Mouse (Mus musculus): ENCODE data around the gene Olfr1148. TPM values are rescaled to one million over a fixed set of nuclear protein-coding genes. Genes with fewer than 3 reads are reported as not detected.

Olfr1148 gene
- total RNA-seq (2021) = not detected
- long read RNA-seq, experiment 1 = 0 reads
- long read RNA-seq, experiment 2 = 0 reads

DNA sequence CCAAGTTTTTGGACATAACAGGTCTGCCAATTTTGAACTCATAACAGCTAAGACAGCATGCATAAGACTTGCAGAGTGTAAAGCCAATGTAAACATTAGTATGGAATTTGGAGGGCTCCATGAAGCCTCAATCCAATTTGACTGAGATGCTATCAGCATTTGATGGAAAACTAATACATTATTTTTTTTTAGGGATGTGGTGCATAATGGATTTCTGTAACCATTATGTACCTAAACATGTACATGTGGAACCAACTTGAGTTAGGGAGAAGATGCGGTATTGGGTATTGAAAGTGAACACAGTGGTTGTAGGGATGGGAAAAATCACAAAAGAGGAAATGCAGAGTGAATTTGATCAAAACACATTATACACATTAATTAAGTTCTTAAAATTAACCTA lies at the start of gene Olfr1148:
Gene Olfr1148, plus strand, starts transcription at position 301 of the 400 bp plus-strand sequence.
- DNase-seq = no peak

DNA sequence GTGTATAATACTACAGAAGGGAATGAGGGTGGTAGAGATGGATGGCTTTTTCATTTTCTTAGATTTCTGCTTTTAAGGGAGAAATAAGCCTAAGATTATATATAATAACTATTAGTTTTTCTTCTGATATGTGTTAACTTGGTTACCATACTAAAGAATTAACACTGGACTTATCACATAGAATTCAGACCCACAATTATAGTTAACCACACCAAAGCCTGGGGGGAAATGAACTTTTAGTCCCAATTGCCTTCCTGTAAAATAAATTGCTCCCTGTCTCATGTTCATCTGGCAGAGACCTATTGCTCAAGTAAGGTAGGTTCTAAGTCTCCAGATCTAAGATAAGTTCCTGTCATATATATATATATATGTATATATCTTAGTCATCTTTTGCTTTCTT lies 30.0 kb upstream of the Olfr1148 start, which contains the start of gene Olfr1143:
Gene Olfr1143, plus strand, starts transcription at position 301 of the 400 bp plus-strand sequence.
- DNase-seq = no peak

DNA sequence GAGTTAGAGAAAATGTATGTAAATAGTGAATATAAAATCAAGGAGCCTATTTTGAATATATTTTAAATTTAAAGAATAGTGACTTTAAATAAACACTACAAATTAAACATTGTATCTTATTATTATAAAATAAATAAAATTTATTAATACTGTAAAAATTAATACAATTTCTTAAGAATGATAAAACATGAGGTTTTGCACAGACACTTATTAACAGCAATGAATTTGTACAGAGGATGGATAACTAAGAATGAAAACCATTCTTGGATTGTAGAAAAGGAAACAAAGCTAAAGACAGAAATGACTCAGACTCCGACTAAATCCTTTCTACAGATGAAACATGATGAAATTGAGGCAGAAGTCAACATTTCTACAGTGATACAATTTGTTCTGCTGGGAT lies 20.8 kb upstream of the Olfr1148 start, which contains the start of gene Olfr1145:
Gene Olfr1145, plus strand, starts transcription at position 301 of the 400 bp plus-strand sequence.
- DNase-seq = no peak

DNA sequence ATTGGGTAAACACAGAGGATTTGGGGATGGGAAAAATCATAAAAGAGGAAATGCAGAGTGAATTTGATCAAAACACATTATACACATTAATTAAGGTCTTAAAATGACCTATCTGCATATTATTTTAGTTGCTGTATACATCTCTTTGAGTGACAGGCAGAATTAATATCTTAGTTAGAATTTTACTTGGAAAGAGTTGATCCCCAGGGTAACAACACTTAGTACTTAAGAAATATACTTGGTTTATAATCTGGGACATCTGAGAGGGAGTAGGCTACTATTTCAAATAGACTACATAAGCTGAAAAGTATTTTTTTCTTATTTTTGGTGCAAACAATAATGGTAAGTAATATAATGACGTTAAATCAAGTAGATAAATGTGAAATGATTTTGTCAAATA lies 13.4 kb downstream of the Olfr1148 start, which contains the start of gene Olfr1150-ps1:
Gene Olfr1150-ps1, plus strand, starts transcription at position 301 of the 400 bp plus-strand sequence.
- DNase-seq = no peak

DNA sequence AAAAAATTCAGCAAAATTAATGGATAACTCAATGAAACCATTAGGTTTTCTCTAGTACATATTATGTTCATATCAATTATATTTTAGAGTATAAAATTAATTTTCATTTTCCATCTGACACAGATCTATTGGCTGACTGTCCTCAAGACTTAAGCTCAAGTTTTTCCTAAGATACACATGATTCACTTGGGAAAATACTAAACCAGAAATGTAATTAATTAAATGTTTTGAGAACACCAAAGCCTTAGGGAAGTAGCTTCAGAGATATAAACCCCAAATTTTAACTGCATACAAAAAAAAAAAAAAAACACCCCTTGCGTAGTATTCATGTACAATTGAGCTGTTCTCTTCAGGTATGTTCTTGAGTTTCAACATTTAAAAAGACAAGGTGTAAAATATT lies 25.2 kb downstream of the Olfr1148 start, which contains the start of gene Olfr1151:
Gene Olfr1151, plus strand, starts transcription at position 301 of the 400 bp plus-strand sequence.
- no peak for DNase-seq

DNA sequence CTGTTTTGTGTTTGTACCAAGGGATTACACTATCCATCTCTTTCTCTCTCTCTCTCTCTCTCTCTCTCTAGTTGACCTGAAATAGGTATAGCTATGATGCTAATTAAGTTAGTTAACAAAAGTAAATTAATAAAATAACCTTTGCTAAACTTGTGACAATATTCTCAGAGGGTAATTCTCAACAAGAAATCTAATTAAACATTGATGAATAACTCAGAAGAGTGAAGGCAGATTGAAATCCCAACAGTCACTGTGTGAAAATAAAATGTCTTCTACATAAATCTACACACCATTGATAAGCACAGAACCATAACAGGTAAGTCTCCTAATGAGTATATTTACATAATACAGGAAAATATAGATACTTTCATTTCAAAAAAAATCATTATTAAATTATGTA lies 35.9 kb downstream of the Olfr1148 start, which contains the start of gene Olfr1152:
Gene Olfr1152, plus strand, starts transcription at position 301 of the 400 bp plus-strand sequence.
- DNase-seq = no peak

Other genes with a start within 250 kb of the Olfr1148 start
- not detected for gene Olfr1130, start 224.3 kb upstream of the Olfr1148 start, total RNA-seq (2021)
- not detected for gene Olfr1131, start 203.4 kb upstream of the Olfr1148 start, total RNA-seq (2021)
- gene Olfr1132, start 193.0 kb upstream of the Olfr1148 start, total RNA-seq (2021) = not detected
- not detected for gene Olfr1133, start 183.2 kb upstream of the Olfr1148 start, total RNA-seq (2021)
- gene Olfr1134, start 172.1 kb upstream of the Olfr1148 start, total RNA-seq (2021) = not detected
- gene Olfr1135, start 156.9 kb upstream of the Olfr1148 start, total RNA-seq (2021) = not detected
- gene Olfr1136, start 136.6 kb upstream of the Olfr1148 start, total RNA-seq (2021) = not detected
- gene Olfr1137, start 117.4 kb upstream of the Olfr1148 start, total RNA-seq (2021) = not detected
- gene Olfr1138, start 90.6 kb upstream of the Olfr1148 start, total RNA-seq (2021) = not detected
- gene Olfr1140, start 86.8 kb upstream of the Olfr1148 start, total RNA-seq (2021) = not detected
- not detected for gene Olfr1141, start 76.5 kb upstream of the Olfr1148 start, total RNA-seq (2021)
- not detected for gene Olfr152, start 51.0 kb upstream of the Olfr1148 start, total RNA-seq (2021)
- gene Olfr1143, start 29.9 kb upstream of the Olfr1148 start, total RNA-seq (2021) = not detected
- not detected for gene Olfr1145, start 20.7 kb upstream of the Olfr1148 start, total RNA-seq (2021)
- gene Olfr1150-ps1, start 13.5 kb downstream of the Olfr1148 start, total RNA-seq (2021) = not detected
- not detected for gene Olfr1151, start 25.3 kb downstream of the Olfr1148 start, total RNA-seq (2021)
- not detected for gene Olfr1152, start 36.0 kb downstream of the Olfr1148 start, total RNA-seq (2021)
- not detected for gene Olfr1153, start 64.4 kb downstream of the Olfr1148 start, total RNA-seq (2021)
- not detected for gene Olfr1154, start 74.6 kb downstream of the Olfr1148 start, total RNA-seq (2021)
- not detected for gene Olfr1155, start 114.6 kb downstream of the Olfr1148 start, total RNA-seq (2021)
- gene Olfr1156, start 122.6 kb downstream of the Olfr1148 start, total RNA-seq (2021) = not detected
- not detected for gene Olfr1157, start 137.8 kb downstream of the Olfr1148 start, total RNA-seq (2021)
- not detected for gene Olfr74, start 144.1 kb downstream of the Olfr1148 start, total RNA-seq (2021)
- not detected for gene Olfr1158, start 159.6 kb downstream of the Olfr1148 start, total RNA-seq (2021)
- gene Olfr1160, start 177.7 kb downstream of the Olfr1148 start, total RNA-seq (2021) = not detected
- gene Olfr1161, start 192.2 kb downstream of the Olfr1148 start, total RNA-seq (2021) = not detected
- gene Olfr73, start 207.2 kb downstream of the Olfr1148 start, total RNA-seq (2021) = not detected
- not detected for gene Olfr1162, start 220.6 kb downstream of the Olfr1148 start, total RNA-seq (2021)
- gene Olfr1163, start 241.3 kb downstream of the Olfr1148 start, total RNA-seq (2021) = not detected

Data from adrenal gland, postnatal 36 days (tissue).